Mouse (Mus musculus) gonadal fat pad, adult 2 months (tissue): ENCODE measurements around the gene Sec22b. TPM values are rescaled to one million over a fixed set of nuclear protein-coding genes. Genes with fewer than 3 reads are reported as not detected.

ENCODE experiments used
- DNase-seq: peaks from one replicate; pipeline ENCODE4 v3.0.0-alpha.2; 2012; ENCODE audit warnings: low read depth
- polyA plus RNA-seq: library from polyadenylated mRNA; depleted of rRNA; stranded (reverse); fragments of >200 nt; gene quantifications from 2 replicates; pipeline ENCODE4 v1.2.3, GENCODE M21; 2012

Sec22b gene
- polyA plus RNA-seq, 1 experiment, result 45.5 TPM

DNA sequence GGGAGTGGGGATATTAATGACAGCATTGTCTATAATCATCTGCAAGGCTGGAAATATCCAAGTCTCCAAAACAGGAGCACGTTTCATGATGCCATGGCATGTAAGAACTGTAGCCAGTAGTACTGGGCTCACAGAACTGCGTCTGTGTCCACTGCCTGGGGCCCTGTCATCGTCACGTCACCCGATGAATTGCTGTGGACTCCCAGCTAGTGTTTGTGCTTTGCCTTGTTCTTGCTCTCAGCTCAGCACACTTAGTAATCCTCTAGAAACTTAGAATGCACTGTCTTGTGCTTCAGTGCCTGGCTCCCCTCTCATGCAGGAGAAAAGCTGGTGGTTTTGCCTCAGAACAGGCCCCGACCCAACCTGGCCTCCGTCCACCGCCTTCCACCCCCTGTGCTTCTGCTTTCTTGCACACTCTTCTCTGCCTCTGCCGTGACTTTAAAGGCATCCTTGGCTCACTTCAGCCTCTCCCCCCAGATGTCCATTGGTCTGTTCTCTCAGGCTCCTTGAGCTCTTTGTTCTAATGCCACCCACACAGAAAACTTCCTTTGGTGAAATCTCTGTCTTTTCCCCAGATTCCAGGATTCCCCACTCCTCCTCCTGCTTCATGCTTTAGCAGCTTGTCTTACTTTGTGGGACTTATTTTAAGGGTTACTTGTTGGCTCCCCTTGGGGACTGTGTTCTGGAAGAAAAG, 39.7 kb downstream of the Sec22b start:
- DNase-seq, result no peak

DNA sequence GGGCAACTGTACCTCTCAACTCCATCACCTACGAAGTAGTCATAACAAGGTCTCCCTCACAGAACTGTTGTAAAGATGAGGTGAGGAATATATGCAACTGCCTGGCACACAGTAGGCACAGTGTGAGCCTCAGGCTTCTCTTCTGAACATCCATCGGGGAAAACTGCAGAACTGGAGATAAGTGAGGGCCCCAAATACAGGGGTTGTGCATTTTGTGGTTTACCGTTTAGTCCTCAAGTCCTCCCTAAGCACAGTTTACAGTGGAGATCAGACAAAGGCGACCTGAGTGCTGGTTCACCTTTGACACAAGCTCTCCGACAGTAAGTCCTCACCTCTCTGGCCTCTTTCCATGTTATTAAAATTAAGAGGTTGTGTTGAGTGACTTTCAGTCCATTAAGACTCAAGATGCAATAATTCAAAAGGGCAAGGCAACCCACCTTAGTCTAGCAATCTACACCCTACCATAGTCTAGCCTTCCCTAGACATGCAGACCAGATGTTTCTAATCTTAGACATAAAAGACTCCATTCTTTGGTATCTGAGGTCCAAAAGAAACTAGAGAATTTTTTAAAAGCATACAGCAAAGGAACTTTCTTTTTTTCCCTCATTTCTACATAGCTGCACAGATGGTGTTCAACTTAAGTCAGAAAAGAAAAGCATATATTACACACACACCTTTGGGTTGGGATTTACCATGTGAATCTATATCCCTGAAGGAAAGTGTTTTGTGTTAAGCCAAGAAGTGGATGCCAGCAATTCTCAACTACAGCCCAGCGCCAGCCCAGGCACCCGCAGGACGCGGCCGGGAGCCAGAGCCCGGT, 40.7 kb downstream of the Sec22b start:
- DNase-seq, result no peak

- no peak for DNase-seq
Observed at GRCm38 (mm10) chr3:97942260-97942950, 41.4 kb downstream of the Sec22b start.

DNA sequence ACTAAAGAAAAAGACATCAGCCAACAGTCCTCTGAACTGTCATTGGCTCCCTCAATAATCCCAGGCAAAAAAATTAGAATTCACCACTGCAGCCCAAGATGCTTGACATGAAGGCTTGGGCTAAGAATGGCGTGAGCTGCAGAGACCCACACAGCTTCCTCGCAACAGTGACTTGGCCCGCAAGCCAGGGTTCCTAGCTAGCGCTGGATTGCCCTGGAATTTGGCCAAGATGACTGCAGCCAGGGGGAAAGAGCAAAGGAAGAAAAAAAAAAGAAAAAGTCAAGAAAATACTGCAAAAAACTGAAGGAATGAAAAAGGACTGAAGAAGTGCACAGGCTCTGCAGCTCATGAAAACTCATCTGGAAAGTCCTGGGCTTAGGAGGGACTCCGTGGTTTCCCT, 43.5 kb downstream of the Sec22b start:
- no peak for DNase-seq

GRCm38 (mm10) chr3:97946439-97946838, 45.4 kb downstream of the Sec22b start:
- DNase-seq, result no peak

DNA sequence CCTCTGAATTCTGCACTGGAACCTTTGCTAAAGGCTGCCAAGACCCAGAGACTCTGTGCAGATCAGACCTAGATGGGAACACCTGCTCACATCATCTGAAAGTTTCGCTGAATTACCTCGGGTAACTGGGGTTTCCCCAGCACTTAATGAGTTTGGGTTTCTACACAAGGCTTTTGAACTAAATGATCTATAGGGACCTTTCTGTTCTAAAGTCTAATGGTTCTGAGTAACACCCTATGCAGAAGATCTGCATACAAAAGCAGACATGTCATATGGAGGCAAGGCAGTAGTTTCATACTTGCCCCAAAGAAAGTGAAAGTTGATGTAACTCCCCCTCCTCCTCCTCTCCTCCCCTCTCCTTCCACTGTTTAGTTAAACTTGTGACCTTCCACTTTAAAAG, 47.5 kb downstream of the Sec22b start:
- DNase-seq, result no peak

DNA sequence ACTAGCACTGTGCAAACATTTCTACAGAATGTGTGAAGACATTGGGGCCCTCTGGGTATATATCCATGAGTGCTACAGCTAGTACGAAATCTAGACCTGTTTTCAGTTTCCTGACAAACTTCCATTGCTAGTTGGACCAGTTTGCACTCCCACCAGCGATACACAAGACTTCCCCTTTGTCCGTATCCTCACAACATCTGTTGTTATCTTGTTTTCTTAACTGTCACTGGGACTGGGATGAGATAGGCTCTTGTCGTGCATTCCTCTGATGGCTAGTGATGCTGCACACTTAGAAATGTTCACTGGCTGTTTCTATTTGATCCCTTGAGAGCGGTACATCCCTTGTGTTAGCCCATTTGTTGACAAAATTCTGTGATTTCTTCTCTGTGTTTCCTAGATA, 49.0 kb downstream of the Sec22b start:
- DNase-seq, result no peak

DNA sequence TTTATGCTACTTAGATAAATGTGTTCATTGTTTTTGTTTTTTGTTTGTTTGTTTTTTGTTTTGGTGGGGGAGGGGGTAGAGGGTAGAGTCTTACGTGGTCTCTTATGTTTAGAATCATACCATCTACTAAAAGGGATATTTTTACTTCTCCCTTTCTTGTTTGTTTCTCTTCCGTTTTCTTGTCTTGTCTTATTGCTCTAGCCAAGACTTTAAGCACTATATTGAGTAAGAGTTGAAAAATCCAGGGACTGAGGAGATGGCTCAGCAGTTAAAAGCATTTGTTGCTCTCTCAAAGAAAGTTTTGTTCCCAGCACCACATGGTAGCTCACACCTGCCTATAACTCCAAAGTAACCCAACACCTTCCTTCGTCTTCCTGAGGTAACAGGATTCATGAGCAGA, 50.1 kb downstream of the Sec22b start:
- no peak for DNase-seq

- DNase-seq, result no peak
Observed at GRCm38 (mm10) chr3:97953196-97953595, 52.2 kb downstream of the Sec22b start.

DNA sequence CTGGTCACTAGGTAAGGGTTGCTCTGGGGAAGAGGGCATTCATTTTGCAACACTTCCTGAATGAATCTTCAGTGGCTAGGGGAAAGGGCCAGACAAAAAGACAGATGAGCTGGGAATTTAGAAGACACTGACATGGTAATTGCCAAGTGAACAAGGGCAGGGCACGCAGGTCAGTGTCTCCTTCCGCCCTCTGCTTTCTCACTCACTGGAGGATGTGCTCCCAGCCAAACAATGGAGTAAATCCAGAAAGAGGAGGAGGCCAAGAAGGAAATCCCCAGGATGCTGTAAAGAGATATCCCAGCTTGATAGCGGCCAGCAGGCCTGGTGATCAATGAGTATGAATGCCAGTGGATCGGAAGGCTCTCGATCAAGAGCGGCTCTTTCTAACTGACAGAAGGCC, 55.3 kb downstream of the Sec22b start:
- no peak for DNase-seq

GRCm38 (mm10) chr3:97956926-97957325, 55.9 kb downstream of the Sec22b start:
- DNase-seq, result no peak

- DNase-seq, result no peak
Observed at GRCm38 (mm10) chr3:97960783-97961594, 60.0 kb downstream of the Sec22b start.

GRCm38 (mm10) chr3:97961962-97962361, 61.0 kb downstream of the Sec22b start:
- no peak for DNase-seq

DNA sequence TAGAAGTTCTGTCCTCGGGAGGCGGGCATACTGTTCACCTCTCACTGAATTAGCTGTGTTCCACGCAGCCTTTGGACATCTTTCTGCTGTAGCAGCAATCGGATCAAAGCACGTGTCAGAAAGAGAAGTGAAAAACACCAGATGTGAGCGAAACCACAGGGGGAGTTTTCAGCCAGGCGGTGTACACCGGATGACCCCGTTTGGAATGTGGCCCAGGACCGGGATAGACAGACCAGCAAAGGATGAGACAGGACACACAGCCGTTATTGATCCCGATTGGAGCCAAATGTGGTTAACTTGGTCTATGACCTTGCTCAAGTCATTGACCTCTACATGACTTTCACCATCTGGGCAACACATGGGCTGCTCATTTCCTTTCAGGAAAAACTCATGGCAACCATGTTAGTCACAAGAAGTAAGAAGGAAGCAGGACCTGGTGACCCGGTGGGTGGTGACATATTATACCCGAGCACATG, 63.9 kb downstream of the Sec22b start:
- no peak for DNase-seq

- no peak for DNase-seq
Observed at GRCm38 (mm10) chr3:97967627-97968026, 66.6 kb downstream of the Sec22b start.

- no peak for DNase-seq
Observed at GRCm38 (mm10) chr3:97968191-97968590, 67.2 kb downstream of the Sec22b start.

DNA sequence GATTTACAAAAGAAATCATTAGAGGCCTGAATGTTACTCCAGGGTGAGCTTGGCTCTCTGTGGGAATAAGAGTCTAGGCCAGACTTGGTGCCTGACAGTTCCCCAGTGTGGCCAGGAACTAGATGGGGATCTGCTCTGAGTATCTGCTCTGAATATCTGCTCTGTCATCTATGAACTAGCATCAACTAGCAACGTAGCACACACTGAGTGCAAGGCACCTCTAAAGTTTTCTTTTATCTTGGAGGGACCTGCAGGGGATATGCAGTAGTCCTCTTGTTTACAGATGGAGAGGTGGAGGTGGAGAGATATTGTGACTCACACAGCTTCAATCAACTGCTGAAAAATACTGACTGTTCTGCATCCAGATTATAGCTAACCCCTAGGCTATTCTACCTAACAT, 68.0 kb downstream of the Sec22b start:
- DNase-seq, result no peak

DNA sequence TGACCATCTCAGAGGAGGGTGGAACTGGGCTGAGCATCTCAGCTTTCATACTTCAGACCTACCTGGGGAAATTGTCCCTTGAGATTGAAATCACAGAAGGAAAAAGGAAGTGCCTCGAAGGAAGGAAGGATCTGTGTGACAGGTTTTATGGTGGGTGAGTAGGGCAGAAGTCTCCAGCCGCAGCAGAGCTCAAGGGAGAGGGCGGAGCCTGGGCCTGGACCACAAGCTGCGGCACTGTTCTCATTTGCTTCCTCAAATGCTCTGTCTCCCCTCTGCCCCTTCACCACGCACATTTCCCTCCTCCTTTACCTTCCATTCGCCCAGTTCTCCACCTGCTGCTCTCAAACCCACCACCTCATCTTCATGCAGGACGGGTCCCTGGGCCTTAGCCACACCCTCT, 70.1 kb downstream of the Sec22b start:
- DNase-seq, result no peak

DNA sequence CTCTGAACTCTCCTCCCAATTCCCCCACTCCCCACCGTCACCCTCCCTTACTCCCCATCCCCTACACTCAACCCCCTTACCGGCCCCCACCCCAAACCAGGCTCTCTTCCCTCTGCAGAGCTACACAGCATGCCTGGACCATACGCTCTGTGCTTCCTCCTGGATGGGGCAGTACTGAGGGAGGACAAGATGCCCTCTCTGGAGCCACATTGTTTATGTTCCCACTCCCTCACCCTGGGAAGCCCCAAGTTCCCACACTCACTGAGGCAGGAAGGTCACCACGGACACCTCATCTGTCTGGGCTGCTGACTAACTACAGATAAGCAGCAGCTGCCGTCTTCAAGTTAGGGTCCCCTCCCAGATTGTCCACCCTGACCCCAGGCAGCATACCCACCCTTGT, 71.2 kb downstream of the Sec22b start:
- no peak for DNase-seq

DNA sequence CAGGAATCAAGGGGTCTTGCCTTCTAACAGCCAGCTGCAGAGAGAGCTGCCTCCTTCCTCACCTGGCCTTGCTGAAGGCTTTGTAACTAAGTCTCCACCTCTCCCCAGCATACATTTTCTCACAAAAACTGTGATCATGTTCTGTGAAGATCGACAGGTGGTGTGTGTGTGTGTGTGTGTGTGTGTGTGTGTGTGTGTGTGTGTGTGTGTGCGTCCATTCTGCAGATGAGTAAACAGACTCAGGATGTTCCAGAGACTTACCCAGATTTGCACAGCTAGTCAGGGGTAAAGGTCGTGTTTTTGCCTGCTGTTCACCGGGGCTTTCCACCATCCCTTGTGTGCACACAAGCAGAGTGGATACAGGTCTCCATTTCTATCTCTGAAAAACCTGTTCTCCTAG, 71.7 kb downstream of the Sec22b start:
- no peak for DNase-seq
